Mouse (Mus musculus) liver, embryonic 14.5 days (tissue): ENCODE data around the gene Pfas.

Source experiments
- CTCF ChIP-seq: IDR thresholded peaks from 2 replicates; pipeline ENCODE4 v1.5.1; 2016; ENCODE audit warnings: antibody characterized with exemption, low read depth, control low read depth
- EP300 ChIP-seq: IDR thresholded peaks from 2 replicates; pipeline ENCODE4 v1.6.1; 2016; ENCODE audit warnings: antibody characterized with exemption, low read depth

GRCm38 (mm10) chr11:68965050-68965449, 43.2 kb downstream of the Pfas start:
- no peak for TF ChIP-seq CTCF
- TF ChIP-seq EP300, result no peak
